Mouse (Mus musculus): ENCODE measurements around the gene Arhgap45.

The Arhgap45 gene

DNA sequence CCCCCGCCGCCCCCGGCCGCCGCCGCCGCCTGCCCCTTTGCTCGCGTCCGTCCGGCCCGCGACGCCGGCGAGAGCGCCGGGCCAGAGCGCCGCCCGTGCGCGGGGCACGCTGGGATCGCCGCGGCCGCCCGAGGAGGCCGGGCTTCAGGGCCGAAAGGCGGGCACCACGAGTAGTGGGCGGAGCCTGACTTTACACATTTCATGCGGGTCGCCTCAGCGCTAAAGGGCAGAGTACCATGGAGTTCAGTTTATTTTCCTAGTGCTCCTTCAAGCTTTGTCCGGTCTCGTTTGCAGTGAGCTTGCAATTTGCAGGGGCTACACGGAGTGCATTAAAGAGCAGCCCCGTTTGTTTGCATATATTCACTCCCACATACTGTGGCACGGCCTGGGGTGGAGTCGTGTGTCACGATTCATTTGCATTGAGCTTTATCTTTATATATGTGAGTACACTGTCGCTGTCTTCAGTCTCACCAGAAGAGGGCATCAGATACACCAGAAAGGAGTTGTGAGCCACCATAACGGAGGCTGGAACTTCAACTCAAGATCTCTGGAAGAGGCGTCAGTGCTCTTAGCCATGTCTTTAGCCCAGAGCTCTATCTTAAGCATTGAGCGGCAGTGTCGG, 32.1 kb upstream of the Arhgap45 start, which contains the start of gene Tmem259:
Gene Tmem259 (minus strand): TSS at position 136 of the 622 bp plus-strand sequence.
- TF ChIP-seq GATA4 (IDR thresholded peaks at IDR 0.05; ENCODE audit: insufficient replicate concordance, low read length), result no peak

DNA sequence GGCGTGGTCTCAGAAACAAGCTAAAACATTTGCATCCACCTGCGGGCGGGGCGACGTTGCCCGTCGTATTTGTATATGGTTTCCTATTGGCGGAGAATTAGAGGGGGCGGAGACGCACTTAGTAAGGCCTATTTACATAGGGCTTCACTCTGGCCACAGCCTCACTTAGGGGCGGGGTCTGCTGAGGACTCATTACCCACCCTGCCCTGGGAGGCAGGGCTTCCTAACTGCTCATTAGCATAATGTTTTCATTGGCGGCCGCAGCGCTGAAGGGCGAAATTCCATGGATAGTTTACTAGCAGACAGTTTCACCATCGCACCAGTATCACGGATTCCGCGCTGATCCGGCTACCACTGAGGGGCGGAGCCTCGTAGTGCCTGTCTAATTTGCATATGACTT, 31.6 kb upstream of the Arhgap45 start:
- TF ChIP-seq GATA4 (IDR thresholded peaks at IDR 0.05; ENCODE audit: insufficient replicate concordance, low read length), result no peak

DNA sequence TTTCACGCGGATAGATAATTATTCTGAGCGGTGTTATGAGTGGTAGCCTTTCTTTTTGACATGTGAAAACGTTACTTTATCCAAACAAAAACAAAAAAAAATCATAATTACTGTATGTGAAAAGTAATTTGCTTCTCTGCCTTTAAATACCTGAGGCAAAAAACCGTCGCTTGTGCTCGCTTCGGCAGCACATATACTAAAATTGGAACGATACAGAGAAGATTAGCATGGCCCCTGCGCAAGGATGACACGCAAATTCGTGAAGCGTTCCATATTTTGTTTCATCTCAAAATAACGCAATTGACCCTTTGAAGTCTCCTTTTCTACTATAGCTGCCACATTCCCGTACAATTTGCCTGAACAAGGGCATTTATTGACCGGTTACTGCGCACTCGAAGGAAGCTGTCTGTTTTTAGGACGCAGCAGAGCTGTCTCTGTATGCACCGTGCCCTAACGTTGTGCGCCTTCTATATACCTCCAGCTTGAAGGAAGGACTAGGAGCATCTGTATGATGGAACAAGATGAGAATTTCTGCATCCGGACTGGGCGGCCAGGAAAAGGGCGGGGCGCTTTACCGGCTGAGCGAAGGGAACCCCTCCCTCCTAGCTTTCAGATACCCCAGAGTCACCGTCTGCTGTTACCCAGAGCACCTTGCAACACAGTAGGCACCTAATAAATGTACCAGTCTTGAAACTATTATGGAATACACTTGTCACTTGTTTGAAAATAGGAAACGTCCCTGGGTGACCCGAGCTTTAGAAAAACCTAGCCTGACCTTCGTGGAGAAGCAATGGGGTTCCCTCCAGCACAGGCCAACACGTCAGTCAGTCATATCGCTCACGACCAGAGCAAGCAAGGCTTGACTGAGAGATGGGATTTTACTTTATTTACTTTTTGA, 30.9 kb upstream of the Arhgap45 start:
- TF ChIP-seq GATA4 (IDR thresholded peaks at IDR 0.05; ENCODE audit: insufficient replicate concordance, low read length), result 0 out of 2 replicates have a peak, but pooled peaks have one; percentile 17

DNA sequence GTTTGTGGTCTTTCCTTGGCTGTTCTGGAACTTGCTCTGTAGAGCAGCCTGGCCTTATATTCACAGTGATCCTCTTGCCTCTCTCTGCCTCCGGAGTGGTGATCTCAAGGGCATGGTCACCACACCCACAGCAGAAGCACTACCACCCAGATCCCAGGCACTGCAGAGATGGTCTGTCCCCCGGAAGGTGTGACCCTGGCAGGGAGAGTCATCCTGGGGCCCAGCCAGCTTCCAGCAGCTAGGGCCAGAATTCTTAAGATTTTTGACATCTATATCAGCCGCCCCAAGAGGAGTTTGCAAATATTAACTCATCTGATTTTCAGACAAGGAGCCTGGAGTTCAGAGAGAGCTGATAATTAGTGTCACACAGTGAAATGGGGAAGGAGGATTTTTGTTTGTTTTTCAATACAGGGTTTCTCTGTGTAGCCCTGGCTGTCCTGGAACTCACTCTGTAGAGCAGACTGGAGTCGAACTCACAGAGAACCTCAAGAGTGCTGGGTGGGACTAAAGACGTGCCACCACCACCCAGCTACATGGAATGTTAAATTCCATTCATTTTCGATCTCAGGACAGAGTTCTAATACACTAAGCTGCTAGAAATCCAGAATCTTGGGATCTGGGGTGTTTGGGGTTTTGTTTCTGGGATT, 30.1 kb upstream of the Arhgap45 start:
- TF ChIP-seq GATA4 (IDR thresholded peaks at IDR 0.05; ENCODE audit: insufficient replicate concordance, low read length), result no peak

DNA sequence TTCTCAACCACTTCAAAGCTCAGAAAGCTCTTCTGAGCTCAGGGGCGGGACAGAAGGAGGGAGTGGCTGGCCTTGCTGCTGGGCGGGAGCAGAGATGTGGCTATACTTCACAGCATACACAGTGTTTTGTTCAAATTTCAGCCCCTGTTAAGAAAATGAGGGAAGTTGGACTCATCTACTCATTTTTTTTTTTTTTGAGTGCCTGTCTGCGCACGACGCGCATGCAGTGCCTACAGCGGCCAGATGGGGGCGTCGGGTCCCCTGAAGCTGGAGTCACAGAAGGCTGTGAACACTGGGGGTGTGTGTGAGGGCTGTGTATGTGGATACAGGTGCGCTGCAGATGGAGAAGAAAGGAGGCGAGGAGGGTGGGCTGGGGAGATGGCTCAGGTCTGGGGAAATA, 29.5 kb upstream of the Arhgap45 start:
- no peak for TF ChIP-seq GATA4 (IDR thresholded peaks at IDR 0.05; ENCODE audit: insufficient replicate concordance, low read length)

DNA sequence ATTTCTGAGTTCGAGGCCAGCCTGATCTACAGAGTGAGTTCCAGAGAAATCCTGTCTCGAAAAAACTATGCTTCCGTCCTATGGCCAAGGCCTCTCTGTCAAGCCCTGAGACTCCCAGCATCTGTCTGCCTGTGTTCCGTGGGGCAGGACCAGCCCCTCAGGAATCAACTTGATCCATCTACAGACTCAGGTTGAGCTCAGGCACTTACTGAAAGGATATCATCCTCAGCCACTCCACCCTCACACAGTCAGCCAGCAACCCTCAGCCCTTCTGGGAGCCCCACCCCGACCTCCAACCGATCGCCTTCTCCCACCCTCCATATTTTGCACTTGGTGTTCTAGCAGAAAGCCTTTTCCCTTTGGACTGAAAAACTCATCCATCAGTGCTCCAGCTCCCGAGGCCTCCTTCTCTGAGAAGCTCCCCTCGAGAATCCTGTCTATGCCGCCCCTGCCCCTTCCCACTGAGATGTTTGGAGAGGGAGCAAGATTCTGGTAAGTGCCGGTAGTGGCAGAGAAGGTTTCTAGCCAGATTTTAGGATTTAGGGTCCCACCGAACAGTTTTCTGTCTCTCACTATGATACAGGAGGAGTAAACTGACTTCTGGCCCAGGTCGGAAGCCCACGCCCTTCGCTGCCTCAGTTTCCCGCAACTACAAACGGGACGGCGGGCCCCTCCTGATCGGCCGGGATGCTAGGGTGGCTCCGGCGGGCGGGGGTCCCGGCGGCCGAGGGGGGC, 28.5 kb upstream of the Arhgap45 start:
- no peak for TF ChIP-seq GATA4 (IDR thresholded peaks at IDR 0.05; ENCODE audit: insufficient replicate concordance, low read length)

DNA sequence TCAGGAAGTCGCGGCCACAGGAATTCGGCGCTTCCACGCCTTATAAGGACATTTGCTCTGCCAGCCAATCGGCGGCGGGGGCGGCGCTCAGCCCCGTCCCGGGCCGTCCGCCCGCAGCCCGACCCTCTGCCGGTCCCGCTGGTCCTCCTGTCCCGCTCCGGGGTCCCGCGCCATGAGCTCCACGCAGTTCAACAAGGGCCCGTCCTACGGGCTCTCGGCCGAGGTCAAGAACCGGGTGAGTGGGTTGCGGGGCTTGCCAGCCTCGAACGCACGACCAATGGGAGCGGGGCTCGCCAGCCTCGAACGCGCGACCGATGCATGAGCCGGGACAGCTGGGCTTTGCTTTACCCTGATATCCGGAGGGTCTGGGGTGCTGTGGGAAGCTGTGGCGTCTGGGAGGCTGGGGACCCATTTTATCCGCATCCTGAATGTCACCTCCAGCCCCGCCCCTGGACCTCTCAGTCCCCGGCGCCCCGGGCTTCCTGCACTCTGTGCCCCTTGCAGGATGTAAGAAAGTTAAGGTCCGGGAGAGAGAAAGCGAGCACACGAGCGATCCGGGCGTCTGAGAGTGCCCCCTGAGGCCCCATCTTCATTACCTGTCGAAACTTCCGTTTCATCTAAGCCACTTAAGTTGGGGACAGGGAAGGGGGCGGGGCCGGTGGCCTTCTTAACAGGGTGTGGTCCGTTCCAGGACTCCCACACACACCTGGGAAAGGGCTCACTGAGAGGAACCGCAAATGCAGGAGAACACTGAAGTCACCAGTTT, 27.8 kb upstream of the Arhgap45 start, which contains the start of gene Cnn2:
Gene Cnn2 (plus strand): TSS at position 79 of the 766 bp plus-strand sequence.
- no peak for TF ChIP-seq GATA4 (IDR thresholded peaks at IDR 0.05; ENCODE audit: insufficient replicate concordance, low read length)

DNA sequence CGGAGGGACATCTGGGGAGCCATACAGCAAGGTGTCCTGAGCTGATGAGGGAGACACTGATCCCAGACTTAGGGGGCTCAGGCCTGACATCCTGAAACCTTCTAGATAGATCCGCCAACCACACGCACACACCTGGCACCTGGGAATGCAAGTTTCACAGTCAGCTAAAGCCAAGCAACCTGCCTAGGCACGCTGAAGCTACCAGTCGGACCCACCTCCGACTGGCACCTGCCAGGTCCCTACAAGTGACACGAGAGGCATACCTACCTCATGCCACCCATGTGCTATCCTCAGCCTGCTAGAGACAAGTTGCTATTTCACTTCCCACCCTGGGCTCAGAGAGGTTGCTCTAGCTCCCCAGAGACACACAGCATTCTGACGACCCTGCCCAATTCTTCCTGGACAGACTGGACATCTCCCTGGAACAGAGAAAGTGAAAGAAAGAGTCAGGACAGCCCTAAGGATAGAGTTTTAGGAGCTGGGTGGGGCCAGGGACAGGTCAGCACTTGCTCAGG, 27.1 kb upstream of the Arhgap45 start:
- TF ChIP-seq GATA4 (IDR thresholded peaks at IDR 0.05; ENCODE audit: insufficient replicate concordance, low read length), result no peak

DNA sequence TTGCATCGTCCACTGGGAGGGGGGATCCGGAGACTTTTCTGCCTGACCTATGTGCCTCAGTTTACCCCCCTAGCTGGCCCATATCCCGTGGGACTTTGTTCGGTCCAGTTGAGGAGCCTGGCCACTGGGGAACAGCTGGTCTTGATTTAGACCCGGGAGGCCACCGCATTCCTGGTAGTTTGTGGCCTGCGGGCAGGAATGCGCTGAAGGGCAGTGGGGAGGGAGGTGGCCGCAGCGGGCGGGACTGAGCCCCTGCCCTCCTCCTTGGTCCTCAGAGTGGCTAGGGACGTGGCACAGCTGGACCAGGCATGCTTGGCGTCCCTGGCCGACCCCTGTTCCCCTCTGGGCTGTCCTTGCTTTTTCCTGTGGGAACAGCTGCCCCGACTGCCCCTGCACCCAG, 26.6 kb upstream of the Arhgap45 start:
- TF ChIP-seq GATA4 (IDR thresholded peaks at IDR 0.05; ENCODE audit: insufficient replicate concordance, low read length), result no peak

DNA sequence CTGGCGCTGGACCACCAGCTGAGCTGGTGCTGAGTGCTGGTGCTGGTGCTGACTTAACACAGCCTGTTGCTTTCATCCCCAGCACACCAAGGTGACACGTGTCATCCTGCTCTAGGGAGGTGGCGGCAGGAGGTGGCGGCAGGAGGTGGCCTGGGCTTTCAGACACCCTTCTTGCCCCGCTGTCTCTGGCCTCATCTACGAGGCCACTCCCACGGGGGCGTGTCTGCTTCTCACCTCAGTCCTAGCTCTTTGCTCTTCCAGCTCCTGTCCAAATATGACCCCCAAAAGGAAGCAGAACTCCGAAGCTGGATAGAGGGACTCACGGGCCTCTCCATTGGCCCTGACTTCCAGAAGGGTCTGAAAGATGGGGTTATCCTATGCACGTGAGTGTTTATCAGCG, 25.4 kb upstream of the Arhgap45 start:
- TF ChIP-seq GATA4 (IDR thresholded peaks at IDR 0.05; ENCODE audit: insufficient replicate concordance, low read length), result no peak

DNA sequence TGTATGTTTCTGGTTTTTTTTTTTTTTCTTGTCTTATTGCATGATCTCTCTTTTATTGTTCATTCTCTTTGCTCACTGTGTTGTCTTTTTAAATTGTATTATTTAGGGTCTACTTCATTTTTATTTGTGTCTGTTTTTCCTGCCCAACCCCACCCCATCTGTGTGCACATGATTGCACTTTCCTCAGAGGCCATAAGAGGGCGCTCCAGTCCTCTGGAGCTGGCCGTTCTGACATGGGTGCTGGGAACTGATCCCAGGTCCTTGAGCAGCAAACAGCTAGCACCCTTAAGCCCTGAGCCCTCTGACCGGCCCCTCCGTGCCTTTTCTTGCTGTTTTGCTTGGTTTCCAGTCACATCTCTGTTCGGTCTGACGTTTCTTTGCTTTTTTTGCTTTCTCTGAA, 24.9 kb upstream of the Arhgap45 start:
- TF ChIP-seq GATA4 (IDR thresholded peaks at IDR 0.05; ENCODE audit: insufficient replicate concordance, low read length), result no peak

DNA sequence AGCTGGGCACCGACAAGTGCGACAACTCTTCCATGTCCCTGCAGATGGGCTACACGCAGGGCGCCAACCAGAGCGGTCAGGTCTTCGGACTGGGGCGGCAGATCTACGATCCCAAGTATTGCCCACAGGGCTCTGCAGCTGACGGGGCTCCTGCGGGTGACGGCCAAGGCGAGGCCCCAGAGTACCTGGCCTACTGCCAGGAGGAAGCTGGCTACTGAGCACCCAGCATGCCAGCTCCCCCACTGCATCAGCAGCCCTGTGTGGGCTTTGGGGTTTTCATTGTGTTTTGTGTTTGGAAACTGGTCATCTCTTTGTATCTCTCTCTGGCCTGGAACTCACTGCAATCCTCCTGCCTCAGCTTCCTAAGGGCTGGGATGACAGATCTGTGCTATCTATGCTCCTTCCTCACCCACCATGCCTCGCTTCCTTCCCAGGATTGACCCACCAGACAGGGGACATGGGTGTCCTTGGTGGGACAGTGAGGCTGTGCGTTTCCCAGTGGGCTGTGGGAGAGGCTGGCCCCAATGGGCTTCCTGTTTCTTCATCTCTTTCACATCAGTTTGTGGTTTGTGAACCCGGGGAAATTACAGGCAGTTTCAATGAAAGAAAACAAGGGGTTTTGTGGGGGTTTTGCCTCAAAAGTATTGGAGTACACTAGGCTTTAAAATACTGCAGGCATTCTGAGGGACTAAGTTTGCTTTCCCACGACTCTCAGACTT, 21.9 kb upstream of the Arhgap45 start:
- TF ChIP-seq GATA4 (IDR thresholded peaks at IDR 0.05; ENCODE audit: insufficient replicate concordance, low read length), result no peak

DNA sequence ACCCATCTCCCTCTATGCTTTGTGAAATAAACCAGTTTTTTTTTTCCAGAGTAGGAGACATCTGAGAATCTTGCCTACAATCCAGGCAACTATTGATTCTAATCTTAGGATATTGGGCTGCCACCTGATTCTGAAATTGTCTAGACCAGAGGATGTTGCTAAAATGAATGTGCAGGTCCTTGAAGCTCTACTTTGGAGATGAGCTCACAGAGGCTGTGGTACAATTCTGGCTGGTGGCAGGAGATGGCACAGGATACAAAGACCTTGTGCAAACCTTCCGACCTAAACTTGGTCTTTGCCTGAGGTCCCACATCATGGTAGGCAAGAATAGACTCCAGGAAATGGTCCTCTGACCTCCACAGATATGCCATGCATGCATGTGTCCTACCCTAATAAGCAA, 20.8 kb upstream of the Arhgap45 start:
- no peak for TF ChIP-seq GATA4 (IDR thresholded peaks at IDR 0.05; ENCODE audit: insufficient replicate concordance, low read length)
